Mouse (Mus musculus): ENCODE measurements around the gene Sirt3. TPM values are rescaled to one million over a fixed set of nuclear protein-coding genes. Genes with fewer than 3 reads are reported as not detected.
A peak's percentile ranks its signal among the peaks of the same experiment; 100 is the strongest.

The Sirt3 gene
- polyA plus RNA-seq, 1 experiment from 2014 or later = 36.3 TPM

DNA sequence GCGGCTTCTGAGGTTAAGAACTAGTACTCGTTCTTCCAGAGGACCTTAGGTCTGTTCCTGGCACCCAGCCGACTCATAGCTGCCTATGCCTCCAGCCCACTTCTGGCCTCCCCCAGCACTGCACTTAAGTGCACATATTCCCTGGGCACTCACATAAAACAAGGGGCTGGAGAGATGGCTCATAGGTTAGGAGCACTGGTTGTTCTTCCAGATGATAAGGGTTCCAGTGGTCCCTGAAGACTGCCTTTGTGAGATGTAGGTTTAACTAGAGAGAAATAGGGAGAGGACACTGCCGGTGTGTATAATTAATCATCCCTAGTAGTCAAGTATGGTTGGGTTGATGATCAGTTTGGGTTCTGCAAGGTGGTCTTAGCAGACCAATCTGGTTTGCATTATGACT, 59.4 kb downstream of the Sirt3 start:
- no peak for ATAC-seq (replicated peaks; ENCODE audit: low FRiP score)
- H3K4me3 ChIP-seq (replicated peaks) = no peak overlapping the region
- no peak overlapping the region for H3K9ac ChIP-seq
- H3K36me3 ChIP-seq = no peaks in the 10 kb centered on the region
- H3K27ac ChIP-seq = no peak overlapping the region
- H3K9me3 ChIP-seq (replicated peaks) = no peaks in the 10 kb centered on the region
- peaks cover 7% of the 10 kb centered on the region; the same call in 1 of the 2 replicates for H3K27me3 ChIP-seq
- H3K4me1 ChIP-seq = peaks cover 10% of the 10 kb centered on the region
- WGBS = 90% methylated on average over 4 of the region's 4 CpGs
- no peak overlapping the region for H3K4me2 ChIP-seq

DNA sequence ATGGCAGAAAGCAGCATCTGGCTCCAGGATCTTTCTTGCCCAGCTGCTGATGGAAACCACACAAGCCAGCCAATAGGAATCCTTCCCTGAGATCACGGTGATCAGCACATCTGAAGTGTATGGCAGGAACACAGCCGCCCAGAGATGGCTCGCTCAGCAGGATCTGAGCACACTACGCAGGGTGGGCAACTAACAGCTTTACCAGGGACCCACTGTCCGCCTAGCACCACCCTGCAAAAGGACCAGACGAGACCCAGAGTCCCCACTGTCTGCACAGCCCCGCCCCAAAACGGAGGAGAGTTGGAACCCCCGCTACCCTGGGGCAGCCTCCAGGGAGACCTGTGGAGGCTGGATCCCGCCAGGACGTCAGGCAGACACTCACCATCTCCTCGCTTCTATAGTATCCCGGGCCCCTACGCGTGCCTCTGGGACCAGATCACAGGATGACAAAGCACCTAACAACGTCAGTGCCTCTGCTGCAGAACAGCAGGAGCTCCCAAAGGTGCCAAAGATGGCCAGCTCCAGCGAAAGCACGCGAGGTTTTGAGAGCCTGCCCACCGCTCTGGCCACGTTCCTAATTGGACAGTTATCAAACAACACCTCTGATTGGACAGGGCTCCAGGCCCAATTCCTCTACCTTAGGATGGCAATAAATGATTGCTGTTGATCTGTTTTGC, 60.3 kb downstream of the Sirt3 start, which contains the start of gene Zfp941:
Gene Zfp941 (minus strand): TSS at position 526 of the 677 bp plus-strand sequence.
- H3K27ac ChIP-seq = no peak within 1 kb of the TSS
- peaks cover 5% of the 10 kb centered on the region; the same call in 1 of the 2 replicates for H3K27me3 ChIP-seq
- H3K9ac ChIP-seq = peak within 1 kb of the TSS; percentile 42
- H3K4me2 ChIP-seq = peak within 1 kb of the TSS; percentile 90
- H3K36me3 ChIP-seq = no peaks in the 10 kb centered on the region
- H3K4me1 ChIP-seq = peaks cover 10% of the 10 kb centered on the region
- no peaks in the 10 kb centered on the region for H3K9me3 ChIP-seq (replicated peaks)
- H3K4me3 ChIP-seq (replicated peaks) = peak within 1 kb of the TSS; percentile 56
- ATAC-seq (replicated peaks; ENCODE audit: low FRiP score) = peak; percentile 85
- WGBS = 2% methylated on average over 21 of the region's 21 CpGs

GRCm38 (mm10) chr7:140821305-140821652, 60.8 kb downstream of the Sirt3 start:
- Histone ChIP-seq H3K27me3 (no peaks in the 10 kb centered on the region), H3K36me3 (no peaks in the 10 kb centered on the region), H3K4me1 (peaks cover 10% of the 10 kb centered on the region), H3K9ac (peak overlapping the region; percentile 42; the same call in 1 of the 2 replicates), H3K4me2 (peak overlapping the region; percentile 90), H3K4me3 (replicated peaks) (peak overlapping the region; percentile 56), H3K27ac (no peak overlapping the region), H3K9me3 (replicated peaks) (no peaks in the 10 kb centered on the region)
- 54% methylated on average over 5 of the region's 5 CpGs for WGBS
- 0 out of 2 replicates have a peak, but pooled peaks have one; percentile 22 for ATAC-seq (replicated peaks; ENCODE audit: low FRiP score)

- H3K36me3 ChIP-seq = no peaks in the 10 kb centered on the region
- 63% methylated on average over 4 of the region's 4 CpGs for WGBS
These were observed 61.9 kb downstream of the Sirt3 start for GRCm38 (mm10) chr7:140820173-140820572.

More at GRCm38 (mm10) chr7:140820173-140820572, 61.9 kb downstream of the Sirt3 start:
- Histone ChIP-seq H3K4me1 (peaks cover 10% of the 10 kb centered on the region), H3K9me3 (replicated peaks) (no peaks in the 10 kb centered on the region), H3K9ac (no peak overlapping the region), H3K4me3 (replicated peaks) (no peak overlapping the region), H3K27me3 (no peaks in the 10 kb centered on the region), H3K4me2 (no peak overlapping the region), H3K27ac (no peak overlapping the region)
- ATAC-seq (replicated peaks; ENCODE audit: low FRiP score) = no peak

Other genes starting within 250 kb of the Sirt3 start
- not detected in 2 replicates for gene Olfr53, start 235.9 kb downstream of the Sirt3 start, polyA plus RNA-seq (2015; fragmentation: Nextera tagmentation; extraction: Ambion mirVana)
- gene Olfr539, start 222.4 kb downstream of the Sirt3 start, polyA plus RNA-seq (2015; fragmentation: Nextera tagmentation; extraction: Ambion mirVana) = not detected in 2 replicates
- not detected in 2 replicates for gene Olfr45, start 200.4 kb downstream of the Sirt3 start, polyA plus RNA-seq (2015; fragmentation: Nextera tagmentation; extraction: Ambion mirVana)
- not detected in 2 replicates for gene Olfr541, start 185.0 kb downstream of the Sirt3 start, polyA plus RNA-seq (2015; fragmentation: Nextera tagmentation; extraction: Ambion mirVana)
- gene Cyp2e1, start 118.6 kb downstream of the Sirt3 start, polyA plus RNA-seq (2015; fragmentation: Nextera tagmentation; extraction: Ambion mirVana) = 0.42 and 0.49 TPM in 2 replicates
- 0.10 and 0.22 TPM in 2 replicates for gene Syce1, start 94.5 kb downstream of the Sirt3 start, polyA plus RNA-seq (2015; fragmentation: Nextera tagmentation; extraction: Ambion mirVana)
- gene Zfp941, start 60.1 kb downstream of the Sirt3 start, polyA plus RNA-seq (2015; fragmentation: Nextera tagmentation; extraction: Ambion mirVana) = 1.7 and 1.8 TPM in 2 replicates
- gene Urah, start 47.3 kb downstream of the Sirt3 start, polyA plus RNA-seq (2015; fragmentation: Nextera tagmentation; extraction: Ambion mirVana) = 0.62 and 0.82 TPM in 2 replicates
- gene Scgb1c1, start 36.8 kb downstream of the Sirt3 start, polyA plus RNA-seq (2015; fragmentation: Nextera tagmentation; extraction: Ambion mirVana) = not detected in 2 replicates
- gene Odf3, start 34.5 kb downstream of the Sirt3 start, polyA plus RNA-seq (2015; fragmentation: Nextera tagmentation; extraction: Ambion mirVana) = 0.12 TPM in 1 of 2 replicates, not detected in the other
- not detected in 2 replicates for gene Gm45785, start 26.0 kb downstream of the Sirt3 start, polyA plus RNA-seq (2015; fragmentation: Nextera tagmentation; extraction: Ambion mirVana)
- 54.8 and 59.7 TPM in 2 replicates for gene Ric8a, start 25.4 kb downstream of the Sirt3 start, polyA plus RNA-seq (2015; fragmentation: Nextera tagmentation; extraction: Ambion mirVana)
- 35.9 and 37.2 TPM in 2 replicates for gene Bet1l, start 24.7 kb downstream of the Sirt3 start, polyA plus RNA-seq (2015; fragmentation: Nextera tagmentation; extraction: Ambion mirVana)
- gene Psmd13, start 341 bp downstream of the Sirt3 start, polyA plus RNA-seq (2015; fragmentation: Nextera tagmentation; extraction: Ambion mirVana) = 241 and 246 TPM in 2 replicates
- 3.9 and 4.8 TPM in 2 replicates for gene Cox8b, start 18.1 kb upstream of the Sirt3 start, polyA plus RNA-seq (2015; fragmentation: Nextera tagmentation; extraction: Ambion mirVana)
- 1.1 and 1.2 TPM in 2 replicates for gene Nlrp6, start 38.6 kb upstream of the Sirt3 start, polyA plus RNA-seq (2015; fragmentation: Nextera tagmentation; extraction: Ambion mirVana)
- 19.5 and 23.5 TPM in 2 replicates for gene Pgghg, start 59.1 kb upstream of the Sirt3 start, polyA plus RNA-seq (2015; fragmentation: Nextera tagmentation; extraction: Ambion mirVana)
- gene Ifitm5, start 68.0 kb upstream of the Sirt3 start, polyA plus RNA-seq (2015; fragmentation: Nextera tagmentation; extraction: Ambion mirVana) = 4.3 and 21.7 TPM in 2 replicates
- gene Gm45717, start 73.6 kb upstream of the Sirt3 start, polyA plus RNA-seq (2015; fragmentation: Nextera tagmentation; extraction: Ambion mirVana) = 0.39 TPM in 1 of 2 replicates, not detected in the other
- 897 and 954 TPM in 2 replicates for gene Ifitm2, start 73.7 kb upstream of the Sirt3 start, polyA plus RNA-seq (2015; fragmentation: Nextera tagmentation; extraction: Ambion mirVana)
- 55.2 and 59.7 TPM in 2 replicates for gene Ifitm1, start 84.9 kb upstream of the Sirt3 start, polyA plus RNA-seq (2015; fragmentation: Nextera tagmentation; extraction: Ambion mirVana)
- gene Ifitm3, start 128.5 kb upstream of the Sirt3 start, polyA plus RNA-seq (2015; fragmentation: Nextera tagmentation; extraction: Ambion mirVana) = 187 and 205 TPM in 2 replicates
- 1.3 and 2.2 TPM in 2 replicates for gene Ifitm6, start 135.6 kb upstream of the Sirt3 start, polyA plus RNA-seq (2015; fragmentation: Nextera tagmentation; extraction: Ambion mirVana)
- gene Gm17387, start 146.8 kb upstream of the Sirt3 start, polyA plus RNA-seq (2015; fragmentation: Nextera tagmentation; extraction: Ambion mirVana) = not detected in 2 replicates
- gene B4galnt4, start 178.8 kb upstream of the Sirt3 start, polyA plus RNA-seq (2015; fragmentation: Nextera tagmentation; extraction: Ambion mirVana) = 12.4 and 15.4 TPM in 2 replicates
- gene Pkp3, start 195.9 kb upstream of the Sirt3 start, polyA plus RNA-seq (2015; fragmentation: Nextera tagmentation; extraction: Ambion mirVana) = 7.8 and 7.9 TPM in 2 replicates
- 20.8 and 24.7 TPM in 2 replicates for gene Sigirr, start 218.3 kb upstream of the Sirt3 start, polyA plus RNA-seq (2015; fragmentation: Nextera tagmentation; extraction: Ambion mirVana)
- 6.0 TPM in 2 replicates for gene Ano9, start 235.5 kb upstream of the Sirt3 start, polyA plus RNA-seq (2015; fragmentation: Nextera tagmentation; extraction: Ambion mirVana)
- 79.9 and 83.4 TPM in 2 replicates for gene Ptdss2, start 240.1 kb upstream of the Sirt3 start, polyA plus RNA-seq (2015; fragmentation: Nextera tagmentation; extraction: Ambion mirVana)

Data from kidney, embryonic 15.5 days (tissue).